Mouse (Mus musculus) liver, postnatal 0 days (tissue): ENCODE results near the gene Cpa5. TPM values are rescaled to one million over a fixed set of nuclear protein-coding genes. Genes with fewer than 3 reads are reported as not detected.

ENCODE experiments used
- ATAC-seq: fragments of 200-750 bp; cut with Nextera tagmentation; 2 replicates; pipeline ENCODE4 v1.8.0; 2017; ENCODE audit warnings: mild to moderate bottlenecking, moderate library complexity
- DNase-seq: peaks from one replicate; pipeline ENCODE4 v3.0.0-alpha.2; 2016
- H3K27ac ChIP-seq: fragments of 300-500 bp; sonication (generic); 2 replicates; pipeline ENCODE4 v1.5.1; 2014; ENCODE audit warnings: antibody characterized with exemption, moderate library complexity, mild to moderate bottlenecking, low read depth
- H3K27me3 ChIP-seq: fragments of 300-500 bp; sonication (generic); 2 replicates; pipeline ENCODE4 v1.6.1; 2014; ENCODE audit warnings: low read length, control low read depth, mixed read lengths; ENCODE audit not compliant: insufficient read depth
- H3K36me3 ChIP-seq: fragments of 300-500 bp; sonication (generic); replicated peaks from 2 replicates; pipeline ENCODE4 v1.6.1; 2014; ENCODE audit warnings: mild to moderate bottlenecking, control low read depth, low read length, moderate library complexity, mixed read lengths; ENCODE audit not compliant: insufficient read depth
- H3K4me1 ChIP-seq: fragments of 300-500 bp; sonication (generic); 2 replicates; pipeline ENCODE4 v1.6.1; 2014; ENCODE audit warnings: antibody characterized with exemption, mild to moderate bottlenecking, control low read depth; ENCODE audit not compliant: insufficient read depth
- H3K4me2 ChIP-seq: fragments of 300-500 bp; sonication (generic); 2 replicates; pipeline ENCODE4 v1.6.1; 2014; ENCODE audit warnings: low read depth, mild to moderate bottlenecking, low read length, moderate library complexity, mixed read lengths
- H3K4me3 ChIP-seq: fragments of 300-500 bp; sonication (generic); 2 replicates; pipeline ENCODE4 v1.5.1; 2014; ENCODE audit warnings: low read depth, low read length
- H3K9ac ChIP-seq: fragments of 300-500 bp; sonication (generic); replicated peaks from 2 replicates; pipeline ENCODE4 v1.6.1; 2014; ENCODE audit warnings: mild to moderate bottlenecking, moderate library complexity
- H3K9me3 ChIP-seq: fragments of 300-500 bp; sonication (generic); 2 replicates; pipeline ENCODE4 v1.6.1; 2016; ENCODE audit warnings: mild to moderate bottlenecking, control low read depth, low read length, mixed read lengths
- CTCF ChIP-seq: sonication (generic); IDR thresholded peaks from 2 replicates; pipeline ENCODE4 v1.5.1; 2016; ENCODE audit warnings: antibody characterized with exemption, low read depth
- EP300 ChIP-seq: IDR thresholded peaks from 2 replicates; pipeline ENCODE4 v1.6.1; 2016; ENCODE audit warnings: antibody characterized with exemption, low read depth, mild to moderate bottlenecking
- WGBS: fragments of 180-500 bp; shearing (Covaris S2); extraction: QIAGEN DNeasy Blood & Tissue Kit; methylation state at CpG from one replicate; pipeline ENCODE4 v1.1.7; 2014; ENCODE audit not compliant: insufficient replicate concordance; 5-methylcytosine and 5-hydroxymethylcytosine counted together
- polyA plus RNA-seq: library from polyadenylated mRNA; unstranded; fragments of >200 nt; fragmentation: Nextera tagmentation; extraction: Ambion mirVana; gene quantifications from 2 replicates; pipeline ENCODE4 v1.2.1, GENCODE M21; 2015

The Cpa5 gene
- not detected in 2 replicates for polyA plus RNA-seq

GRCm38 (mm10) chr6:30610710-30611109 is at the start of gene Cpa5:
Gene Cpa5 (plus strand): TSS chr6:30611010.
- no peaks in the 10 kb centered on the region for H3K9me3 ChIP-seq
- no peak for ATAC-seq
- no peaks in the 10 kb centered on the region for H3K36me3 ChIP-seq
- no peaks in the 10 kb centered on the region for H3K4me1 ChIP-seq
- no peak within 1 kb of the TSS for H3K4me3 ChIP-seq
- WGBS = 86% methylated on average over 7 of the region's 7 CpGs
- no peaks in the 10 kb centered on the region for H3K27me3 ChIP-seq
- DNase-seq = no peak
- no peak within 1 kb of the TSS for H3K4me2 ChIP-seq
- H3K9ac ChIP-seq = no peak within 1 kb of the TSS
- no peak within 1 kb of the TSS for H3K27ac ChIP-seq
- TF ChIP-seq CTCF = no peak
- no peak for TF ChIP-seq EP300

DNA sequence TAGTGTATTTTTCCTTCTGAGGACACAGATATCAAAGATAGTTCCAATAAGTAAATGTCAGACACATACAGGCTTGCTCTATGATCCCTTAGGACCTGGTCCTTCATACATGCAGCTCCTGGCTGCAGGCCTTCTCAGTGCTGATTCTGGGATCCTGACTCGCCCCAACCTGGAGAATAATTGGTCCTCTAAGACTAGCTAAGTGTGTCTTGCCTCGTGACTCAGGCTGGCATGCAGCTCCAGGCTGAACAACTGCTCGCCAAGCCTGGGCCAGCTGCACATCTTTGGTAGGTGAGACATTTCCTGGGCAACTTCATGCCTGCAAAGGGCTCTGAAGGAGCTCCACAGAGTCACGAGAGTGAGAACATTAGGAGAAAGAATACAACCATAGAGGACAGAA is 48.7 kb upstream of the Cpa5 start:
- no peak overlapping the region for H3K4me2 ChIP-seq
- H3K4me1 ChIP-seq = no peaks in the 10 kb centered on the region
- H3K36me3 ChIP-seq = no peaks in the 10 kb centered on the region
- H3K27ac ChIP-seq = no peak overlapping the region
- DNase-seq = no peak
- ATAC-seq = no peak
- no peak overlapping the region for H3K4me3 ChIP-seq
- WGBS = 67% methylated on average over 4 of the region's 4 CpGs
- no peak for TF ChIP-seq CTCF
- TF ChIP-seq EP300 = no peak
- H3K9ac ChIP-seq = no peak overlapping the region
- no peaks in the 10 kb centered on the region for H3K9me3 ChIP-seq
- H3K27me3 ChIP-seq = peaks cover 3% of the 10 kb centered on the region; the same call in 1 of the 2 replicates

DNA sequence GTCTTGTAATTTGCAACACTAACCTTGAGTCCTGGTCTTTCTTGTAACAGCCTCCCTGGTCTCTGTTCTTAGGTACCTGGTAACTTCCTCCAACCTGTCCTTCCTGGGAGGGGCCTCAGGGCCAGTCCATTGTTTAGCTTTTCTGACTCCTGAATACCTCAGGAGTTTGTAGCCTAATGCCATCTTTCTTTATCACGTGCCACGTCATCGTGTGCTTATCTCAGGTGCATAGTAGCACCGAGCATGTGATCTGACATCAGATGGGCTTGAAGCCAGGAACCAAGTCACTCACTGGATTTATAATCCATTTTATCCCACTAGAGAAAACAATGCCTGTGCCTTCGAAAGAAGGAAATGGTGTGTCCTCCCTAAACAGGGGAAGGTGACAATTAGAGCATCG is 47.2 kb upstream of the Cpa5 start:
- H3K4me3 ChIP-seq = no peak overlapping the region
- H3K27ac ChIP-seq = no peak overlapping the region
- H3K4me2 ChIP-seq = no peak overlapping the region
- DNase-seq (no peak), ATAC-seq (no peak)
- no peaks in the 10 kb centered on the region for H3K9me3 ChIP-seq
- H3K4me1 ChIP-seq = no peaks in the 10 kb centered on the region
- WGBS = 55% methylated on average over 6 of the region's 6 CpGs
- H3K36me3 ChIP-seq = no peaks in the 10 kb centered on the region
- no peak overlapping the region for H3K9ac ChIP-seq
- peaks cover 3% of the 10 kb centered on the region; the same call in 1 of the 2 replicates for H3K27me3 ChIP-seq
- TF ChIP-seq CTCF (no peak), EP300 (no peak)

DNA sequence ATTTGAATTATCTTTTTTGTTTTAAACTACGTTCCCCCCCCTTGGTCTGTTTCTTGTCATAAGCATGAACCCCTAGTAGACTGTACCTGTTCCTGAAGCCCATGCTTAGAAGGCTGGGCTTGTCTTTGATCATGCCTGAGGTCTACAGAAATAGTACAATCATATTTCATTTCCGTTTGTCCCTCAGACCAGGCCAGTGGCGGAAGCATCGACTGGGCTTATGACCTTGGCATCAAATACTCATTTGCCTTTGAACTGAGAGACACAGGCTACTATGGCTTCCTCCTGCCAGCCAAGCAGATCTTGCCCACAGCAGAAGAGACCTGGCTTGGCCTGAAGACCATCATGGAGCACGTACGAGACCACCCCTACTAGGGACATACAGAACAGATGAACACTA is 46.8 kb upstream of the Cpa5 start:
- no peaks in the 10 kb centered on the region for H3K9me3 ChIP-seq
- no peak overlapping the region for H3K4me3 ChIP-seq
- H3K36me3 ChIP-seq = no peaks in the 10 kb centered on the region
- no peak for TF ChIP-seq EP300
- TF ChIP-seq CTCF = no peak
- no peak for DNase-seq
- H3K27me3 ChIP-seq = peaks cover 1% of the 10 kb centered on the region; the same call in 1 of the 2 replicates
- WGBS = 82% methylated on average over 6 of the region's 6 CpGs
- ATAC-seq = no peak
- no peak overlapping the region for H3K4me2 ChIP-seq
- H3K9ac ChIP-seq = no peak overlapping the region
- no peak overlapping the region for H3K27ac ChIP-seq
- no peaks in the 10 kb centered on the region for H3K4me1 ChIP-seq

DNA sequence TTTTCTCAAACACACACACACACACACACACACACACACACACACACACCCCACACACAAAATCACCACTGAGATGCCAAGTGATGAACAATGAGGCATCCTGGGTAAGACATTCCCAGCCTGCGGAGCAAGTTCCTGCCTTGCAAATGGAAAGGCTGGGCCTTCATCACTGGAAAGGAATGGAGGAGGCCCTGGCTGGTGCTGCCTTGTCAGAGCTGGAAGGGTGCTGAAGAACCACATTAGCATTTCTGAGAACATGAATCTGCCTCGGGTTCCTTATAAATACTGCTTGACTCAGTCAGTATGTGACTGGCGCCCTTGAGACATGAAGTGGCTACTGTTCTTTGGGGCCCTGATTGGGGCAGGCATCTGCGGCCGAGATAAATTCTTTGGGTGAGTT is 42.7 kb upstream of the Cpa5 start, which contains the start of gene Cpa4:
TSS of gene Cpa4 (plus strand) at position 301 of the 400 bp plus-strand sequence.
- Histone ChIP-seq H3K4me2 (no peak within 1 kb of the TSS), H3K9ac (no peak within 1 kb of the TSS), H3K4me1 (no peaks in the 10 kb centered on the region), H3K9me3 (no peaks in the 10 kb centered on the region), H3K4me3 (no peak within 1 kb of the TSS), H3K36me3 (no peaks in the 10 kb centered on the region), H3K27ac (no peak within 1 kb of the TSS), H3K27me3 (no peaks in the 10 kb centered on the region)
- 77% methylated on average over 5 of the region's 5 CpGs for WGBS
- DNase-seq (no peak), ATAC-seq (no peak)
- TF ChIP-seq EP300 (no peak), CTCF (no peak)

- ATAC-seq = no peak
- Histone ChIP-seq H3K36me3 (no peaks in the 10 kb centered on the region), H3K27me3 (no peaks in the 10 kb centered on the region), H3K4me3 (no peak overlapping the region), H3K27ac (no peak overlapping the region), H3K9me3 (no peaks in the 10 kb centered on the region), H3K4me2 (no peak overlapping the region), H3K4me1 (no peaks in the 10 kb centered on the region), H3K9ac (no peak overlapping the region)
- no peak for DNase-seq
- TF ChIP-seq EP300 = no peak
- no peak for TF ChIP-seq CTCF
- 83% methylated on average over 10 of the region's 10 CpGs for WGBS
These were observed 41.5 kb upstream of the Cpa5 start for GRCm38 (mm10) chr6:30569331-30569730.

DNA sequence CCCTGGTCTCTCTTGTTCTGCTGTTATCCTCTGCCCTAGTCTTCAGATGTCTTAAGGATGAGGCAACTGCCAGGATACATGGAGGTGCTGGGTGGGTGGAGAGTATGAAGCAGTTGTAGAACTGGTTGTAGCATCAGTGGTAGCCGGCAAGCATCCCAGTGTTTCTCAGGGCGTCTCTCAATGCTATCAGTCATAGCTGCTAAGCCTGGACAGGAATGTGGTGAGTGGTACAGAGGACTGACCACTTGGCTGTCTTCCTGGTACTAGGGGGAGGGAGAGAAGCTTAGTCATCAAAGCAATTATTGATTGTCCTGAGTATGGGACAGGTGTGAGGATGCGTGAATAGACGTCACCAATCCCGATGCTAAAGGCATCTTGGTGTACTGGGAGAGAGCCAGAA is 40.8 kb upstream of the Cpa5 start:
- no peak for DNase-seq
- no peak for TF ChIP-seq EP300
- TF ChIP-seq CTCF = no peak
- Histone ChIP-seq H3K4me1 (no peaks in the 10 kb centered on the region), H3K27ac (no peak overlapping the region), H3K4me3 (no peak overlapping the region), H3K9ac (no peak overlapping the region), H3K4me2 (no peak overlapping the region), H3K36me3 (no peaks in the 10 kb centered on the region), H3K27me3 (no peaks in the 10 kb centered on the region), H3K9me3 (no peaks in the 10 kb centered on the region)
- 81% methylated on average over 5 of the region's 5 CpGs for WGBS
- no peak for ATAC-seq
